Mouse (Mus musculus) embryonic fibroblast, embryonic 13.5 days (primary cell): ENCODE results near the gene Cops9. TPM values are rescaled to one million over a fixed set of nuclear protein-coding genes. Genes with fewer than 3 reads are reported as not detected.

Source experiments
- H3K27ac ChIP-seq: 2 replicates; pipeline ENCODE4 v1.5.1; 2012; ENCODE audit warnings: low read length, control low read depth, inconsistent platforms; ENCODE audit not compliant: insufficient read depth
- H3K4me1 ChIP-seq: 2 replicates; pipeline ENCODE4 v1.6.1; 2011; ENCODE audit warnings: low read length; ENCODE audit not compliant: control insufficient read depth, insufficient read depth
- H3K4me3 ChIP-seq: 2 replicates; pipeline ENCODE4 v1.5.1; 2011; ENCODE audit warnings: mild to moderate bottlenecking, control low read depth, low read length; ENCODE audit not compliant: insufficient read depth
- CTCF ChIP-seq: IDR thresholded peaks from 2 replicates; pipeline ENCODE4 v1.5.1; 2011; ENCODE audit warnings: mild to moderate bottlenecking, control low read depth, low read length, moderate library complexity, borderline replicate concordance; ENCODE audit not compliant: insufficient read depth
- POLR2A ChIP-seq: IDR thresholded peaks from 2 replicates; pipeline ENCODE4 v1.6.1; 2011; ENCODE audit warnings: low read depth, mild to moderate bottlenecking, control low read depth, low read length, moderate library complexity
- polyA plus RNA-seq: library from polyadenylated mRNA; stranded (reverse); fragments of >200 nt; gene quantifications from 2 replicates; pipeline ENCODE4 v1.2.4, GENCODE M21; 2011; ENCODE audit warnings: low read depth; ENCODE audit not compliant: missing spikeins, insufficient read length

Cops9 gene
- polyA plus RNA-seq, 1 experiment = 188 TPM

DNA sequence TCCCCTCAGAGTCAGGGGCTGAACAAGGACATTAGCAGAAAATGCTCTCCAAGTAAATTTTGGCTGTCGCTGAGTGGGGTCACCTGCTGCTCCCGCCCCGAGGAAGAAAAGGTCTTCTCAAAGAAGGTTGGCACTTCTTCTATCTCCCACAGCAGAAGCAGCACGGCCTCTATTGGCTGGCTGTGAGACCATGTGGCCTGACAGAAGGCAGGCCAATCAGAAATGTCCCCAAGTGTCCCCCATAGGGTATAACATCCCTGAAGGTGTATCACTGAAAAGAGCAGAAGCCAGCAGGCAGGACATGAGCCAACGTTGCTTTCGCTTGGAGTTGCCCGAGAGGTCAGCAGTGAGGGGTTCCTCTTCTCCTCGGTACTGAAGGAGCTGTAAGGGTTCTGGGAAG, 5.8 kb downstream of the Cops9 start:
- no peaks in the 10 kb centered on the region for H3K4me1 ChIP-seq
- TF ChIP-seq POLR2A (no peak), CTCF (no peak)
- H3K27ac ChIP-seq = peak overlapping the region; percentile 87
- H3K4me3 ChIP-seq = no peak overlapping the region

- H3K27ac ChIP-seq = peak overlapping the region; percentile 87
These were observed 6.7 kb downstream of the Cops9 start for GRCm38 (mm10) chr1:92634976-92635599.

GRCm38 (mm10) chr1:92634569-92634968, 7.2 kb downstream of the Cops9 start:
- TF ChIP-seq CTCF = no peak
- no peak for TF ChIP-seq POLR2A
- Histone ChIP-seq H3K4me3 (no peak overlapping the region), H3K27ac (peak overlapping the region; percentile 63), H3K4me1 (no peaks in the 10 kb centered on the region)

More at GRCm38 (mm10) chr1:92634976-92635599, 6.7 kb downstream of the Cops9 start:
- Histone ChIP-seq H3K4me1 (no peaks in the 10 kb centered on the region), H3K4me3 (no peak overlapping the region)
- TF ChIP-seq POLR2A (no peak), CTCF (no peak)

DNA sequence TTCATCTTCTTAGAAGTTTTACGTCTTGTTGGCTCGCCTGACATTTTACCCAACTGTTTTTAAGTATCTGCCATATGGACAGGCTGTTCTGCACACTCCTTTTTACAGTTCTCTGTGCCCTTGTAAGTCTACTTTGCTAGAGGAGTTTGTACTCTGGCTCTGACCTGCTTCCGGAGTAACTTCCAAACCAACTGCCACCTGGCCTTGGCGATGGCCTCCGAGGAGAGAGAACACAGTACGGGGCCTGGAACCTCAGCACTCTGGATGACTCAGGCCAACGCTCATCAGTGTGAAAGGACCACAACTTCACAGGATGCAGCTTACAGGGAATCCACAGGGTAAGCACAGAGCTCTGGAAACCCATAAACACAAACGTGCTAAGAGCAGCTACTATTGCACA, 8.1 kb downstream of the Cops9 start:
- TF ChIP-seq POLR2A (no peak), CTCF (no peak)
- no peaks in the 10 kb centered on the region for H3K4me1 ChIP-seq
- no peak overlapping the region for H3K27ac ChIP-seq
- no peak overlapping the region for H3K4me3 ChIP-seq

DNA sequence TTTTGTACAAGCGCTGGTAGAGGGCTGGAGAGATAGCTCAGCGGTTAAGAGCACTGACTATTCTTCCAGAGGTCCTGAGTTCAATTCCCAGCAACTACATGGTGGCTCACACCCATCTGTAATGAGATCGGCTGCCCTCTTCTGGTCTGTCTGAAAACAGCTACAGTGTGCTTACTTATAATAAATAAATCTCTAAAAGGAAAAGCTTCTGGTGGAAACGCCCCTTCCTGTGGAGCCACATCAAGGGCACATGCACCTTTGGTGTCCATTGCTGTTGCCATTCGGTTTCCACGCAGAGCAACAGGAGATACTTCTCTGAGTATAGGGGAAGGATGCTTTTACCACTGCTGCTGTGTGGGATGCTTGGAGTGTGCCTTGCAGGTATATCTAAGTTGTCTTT, 8.8 kb downstream of the Cops9 start:
- Histone ChIP-seq H3K4me1 (no peaks in the 10 kb centered on the region), H3K27ac (no peak overlapping the region), H3K4me3 (no peak overlapping the region)
- no peak for TF ChIP-seq CTCF
- TF ChIP-seq POLR2A = no peak

- no peak for TF ChIP-seq CTCF
- no peak for TF ChIP-seq POLR2A
- Histone ChIP-seq H3K4me1 (no peaks in the 10 kb centered on the region), H3K27ac (no peak overlapping the region), H3K4me3 (no peak overlapping the region)
These were observed 9.6 kb downstream of the Cops9 start for GRCm38 (mm10) chr1:92632196-92632595.

- Histone ChIP-seq H3K4me3 (no peak overlapping the region), H3K4me1 (no peaks in the 10 kb centered on the region), H3K27ac (no peak overlapping the region)
- TF ChIP-seq POLR2A (no peak), CTCF (no peak)
These were observed 13.6 kb downstream of the Cops9 start for GRCm38 (mm10) chr1:92628227-92628626.

- peaks cover 2% of the 10 kb centered on the region; the same call in 1 of the 2 replicates for H3K4me1 ChIP-seq
- TF ChIP-seq POLR2A (no peak), CTCF (no peak)
- no peak overlapping the region for H3K27ac ChIP-seq
- no peak overlapping the region for H3K4me3 ChIP-seq
These were observed 23.4 kb downstream of the Cops9 start for GRCm38 (mm10) chr1:92618360-92618759.

GRCm38 (mm10) chr1:92617488-92617887, 24.3 kb downstream of the Cops9 start, which contains the start of gene Olfr12:
TSS of gene Olfr12 (plus strand) at chr1:92617788.
- no peak within 1 kb of the TSS for H3K27ac ChIP-seq
- peaks cover 2% of the 10 kb centered on the region; the same call in 1 of the 2 replicates for H3K4me1 ChIP-seq
- TF ChIP-seq POLR2A (no peak), CTCF (no peak)
- H3K4me3 ChIP-seq = no peak within 1 kb of the TSS

GRCm38 (mm10) chr1:92616046-92616445, 25.7 kb downstream of the Cops9 start:
- Histone ChIP-seq H3K4me1 (peaks cover 2% of the 10 kb centered on the region; the same call in 1 of the 2 replicates), H3K4me3 (no peak overlapping the region), H3K27ac (no peak overlapping the region)
- TF ChIP-seq POLR2A (no peak), CTCF (no peak)

GRCm38 (mm10) chr1:92614516-92614915, 27.3 kb downstream of the Cops9 start:
- TF ChIP-seq CTCF (no peak), POLR2A (no peak)
- Histone ChIP-seq H3K4me3 (no peak overlapping the region), H3K27ac (no peak overlapping the region), H3K4me1 (peaks cover 2% of the 10 kb centered on the region; the same call in 1 of the 2 replicates)
